Mouse (Mus musculus) gastrocnemius, postnatal 14 days (tissue): ENCODE measurements at regions not wholly inside any gene's neighbourhood (a gene's known extent, or its start where the extent isn't known, plus 50 kb on each side); places are given as distances from the start of the nearest gene placed in this dataset.

Experiments
- DNase-seq: peaks from one replicate; pipeline ENCODE4 v3.0.0; 2021; ENCODE audit warnings: mixed read lengths
- intact Hi-C: fragments of 180-260 bp; cut with DNase I; formaldehyde crosslinking; loops from one replicate; pipeline ENCODE4 v1.15.1; 2025; ENCODE audit warnings: low total_unique reads

- intact Hi-C loops, result no loop called here
- DNase-seq, result no peak
Measured at GRCm38 (mm10) chr6:16999451-17000139, 65.4 kb upstream of the Tes start.

GRCm38 (mm10) chr6:16995495-16995936 lies 69.4 kb upstream of the Tes start:
- intact Hi-C loops, result no loop called here
- DNase-seq, result no peak

GRCm38 (mm10) chr6:16994711-16995110 lies 70.2 kb upstream of the Tes start:
- DNase-seq, result no peak
- intact Hi-C loops, result no loop called here

- intact Hi-C loops, result no loop called here
- DNase-seq, result no peak
Measured at GRCm38 (mm10) chr6:16991996-16992591, 72.9 kb upstream of the Tes start.

GRCm38 (mm10) chr6:16978206-16978505 lies 79.9 kb upstream of the Tfec start:
- intact Hi-C loops, result no loop called here
- peak; percentile 10 for DNase-seq

- intact Hi-C loops, result no loop called here
- DNase-seq, result no peak
Measured at GRCm38 (mm10) chr6:16977392-16978205, 79.4 kb upstream of the Tfec start.

- no peak for DNase-seq
- intact Hi-C loops, result no loop called here
Measured at GRCm38 (mm10) chr6:16965658-16966057, 67.4 kb upstream of the Tfec start.

- no peak for DNase-seq
- intact Hi-C loops, result no loop called here
Measured at GRCm38 (mm10) chr6:16964362-16964761, 66.1 kb upstream of the Tfec start.

GRCm38 (mm10) chr6:16963958-16964357 lies 65.7 kb upstream of the Tfec start:
- no peak for DNase-seq
- intact Hi-C loops, result no loop called here

GRCm38 (mm10) chr6:16958102-16958501 lies 59.9 kb upstream of the Tfec start:
- intact Hi-C loops, result no loop called here
- DNase-seq, result peak; percentile 40

- intact Hi-C loops, result no loop called here
- DNase-seq, result no peak
Measured at GRCm38 (mm10) chr6:16956771-16957435, 58.7 kb upstream of the Tfec start.
